Mouse (Mus musculus): ENCODE results near the gene Atp1b2. TPM values are rescaled to one million over a fixed set of nuclear protein-coding genes. Genes with fewer than 3 reads are reported as not detected.

Atp1b2 gene
- total and polyA plus RNA-seq, 3 experiments = 13.4 to 136 TPM; not detected in 1

DNA sequence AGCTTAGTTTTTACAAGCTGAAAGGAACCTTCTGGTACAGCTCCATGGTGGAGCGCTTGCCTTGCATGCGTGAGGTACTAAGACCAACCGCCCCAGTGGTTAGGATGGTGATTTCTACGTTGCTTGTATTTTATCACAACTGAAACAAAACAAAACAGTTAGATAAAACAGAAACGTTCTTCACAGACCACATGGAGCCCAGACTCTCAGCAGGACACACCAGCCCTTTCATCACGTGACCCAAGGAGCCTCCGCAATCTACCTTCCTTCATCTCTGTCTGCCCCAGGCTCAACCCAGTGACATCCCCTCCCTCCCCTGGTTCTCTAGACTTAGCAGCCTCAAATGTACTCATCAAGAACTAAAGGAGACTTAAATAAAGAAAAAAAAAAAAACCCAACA lies 3.7 kb upstream of the Atp1b2 start (continued):
- TF ChIP-seq POLR2AphosphoS5 (IDR thresholded peaks at IDR 0.05; ENCODE audit: borderline replicate concordance, low read depth, low read length) (no peak), USF1 (IDR thresholded peaks at IDR 0.05; ENCODE audit: low read depth, low read length) (peak; percentile 100), MYB (IDR thresholded peaks at IDR 0.05; ENCODE audit: low read depth, low read length) (peak; percentile 99), ZC3H11A (IDR thresholded peaks at IDR 0.05; ENCODE audit: low read depth, low read length) (no peak), MYC (IDR thresholded peaks at IDR 0.05; ENCODE audit: low read depth, low read length) (peak; percentile 98), UBTF (IDR thresholded peaks at IDR 0.05; ENCODE audit: borderline replicate concordance, insufficient read depth, low read depth, low read length) (0 out of 2 replicates have a peak, but pooled peaks have one; percentile 63), ELF1 (IDR thresholded peaks at IDR 0.05; ENCODE audit: low read depth, low read length) (no peak), MAX (IDR thresholded peaks at IDR 0.05; ENCODE audit: low read length) (peak; percentile 99), CHD1 (IDR thresholded peaks at IDR 0.05; ENCODE audit: low read depth, low read length) (peak; percentile 94), GATA1 (IDR thresholded peaks at IDR 0.05; ENCODE audit: low read depth, low read length) (peak; percentile 89), ZNF384 (IDR thresholded peaks at IDR 0.05; ENCODE audit: low read depth, low read length) (0 out of 2 replicates have a peak, but pooled peaks have one; percentile 40), KAT2A (conservative IDR thresholded peaks at IDR 0.05; ENCODE audit: low read depth, low read length) (no peak), TCF12 (IDR thresholded peaks at IDR 0.05; ENCODE audit: low read depth, low read length) (peak; percentile 86), USF2 (IDR thresholded peaks at IDR 0.05; ENCODE audit: borderline replicate concordance in 1 of 2, insufficient read depth in 1 of 2, low read depth in 1 of 2, low read length in 2 of 2) (peak; percentile 93 to 97), NELFE (IDR thresholded peaks at IDR 0.05; ENCODE audit: low read depth, low read length) (peak; percentile 70), BHLHE40 (IDR thresholded peaks at IDR 0.05; ENCODE audit: borderline replicate concordance, low read depth, low read length) (peak; percentile 97), GABPA (IDR thresholded peaks at IDR 0.05; ENCODE audit: low read depth, low read length) (no peak), MXI1 (IDR thresholded peaks at IDR 0.05; ENCODE audit: low read depth, low read length) (peak; percentile 96), CTCF (IDR thresholded peaks at IDR 0.05 in 2 of 3, conservative IDR thresholded peaks at IDR 0.05 in 1 of 3; ENCODE audit: control insufficient read depth in 1 of 3, insufficient read depth in 1 of 3, low read depth in 2 of 3, low read length in 3 of 3, poor library complexity in 1 of 3, severe bottlenecking in 1 of 3) (no peak), CHD2 (IDR thresholded peaks at IDR 0.05; ENCODE audit: low read length) (no peak), JUND (IDR thresholded peaks at IDR 0.05; ENCODE audit: low read depth, low read length) (no peak)

DNA sequence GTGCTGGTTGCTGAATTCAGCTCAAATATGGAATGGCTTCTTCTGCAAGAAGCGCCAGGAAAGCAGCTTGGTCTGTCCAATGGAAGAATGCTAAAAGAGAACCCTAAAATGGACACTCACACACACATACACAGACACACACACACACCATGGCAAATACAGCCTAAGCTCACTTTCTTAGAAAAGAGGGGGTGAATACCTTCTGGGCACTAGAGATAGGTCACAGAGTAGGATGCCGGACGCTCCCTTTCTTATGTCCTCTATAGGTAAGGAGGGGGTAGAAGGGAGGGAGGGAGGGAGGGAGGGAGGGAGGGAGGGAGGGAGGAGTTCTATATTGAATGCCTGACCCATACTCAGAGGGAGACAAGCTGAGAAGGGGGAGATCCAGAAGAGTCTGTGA lies 2.8 kb upstream of the Atp1b2 start:
- peak overlapping the region in 1 of 2 experiments; percentile 24; a peak in 3 of 4 replicates for H3K4me3 ChIP-seq (ENCODE audit: control insufficient read depth in 1 of 2, insufficient read depth in 1 of 2, low read depth in 2 of 2, low read length in 2 of 2)
- H3K79me2 ChIP-seq (ENCODE audit: control insufficient read depth, insufficient read depth, low read length, poor library complexity) = peaks cover 6% of the 10 kb centered on the region
- H3K9me3 ChIP-seq (replicated peaks; ENCODE audit: insufficient read depth, low read length) = no peaks in the 10 kb centered on the region
- H3K9ac ChIP-seq (ENCODE audit: control insufficient read depth, low read depth, low read length, poor library complexity, severe bottlenecking) = peak overlapping the region; percentile 66
- H3K36me3 ChIP-seq (ENCODE audit: control insufficient read depth in 1 of 2, insufficient read depth in 2 of 2, low read length in 2 of 2) = peaks cover 0 to 27% of the 10 kb centered on the region in 2 experiments; a peak in 2 of 4 replicates
- peak; percentile 46 for DNase-seq (ENCODE audit: low read depth, low spot score)
- H3K27me3 ChIP-seq (ENCODE audit: control insufficient read depth in 1 of 2, insufficient read depth in 2 of 2, low read length in 2 of 2) = no peaks in the 10 kb centered on the region
- peaks cover 24 to 46% of the 10 kb centered on the region in 2 experiments for H3K4me1 ChIP-seq (ENCODE audit: control insufficient read depth in 1 of 2, insufficient read depth in 2 of 2, low read length in 2 of 2)
- TF ChIP-seq MAFK (IDR thresholded peaks at IDR 0.05; ENCODE audit: borderline replicate concordance, low read depth, low read length) (no peak), TCF12 (IDR thresholded peaks at IDR 0.05; ENCODE audit: low read depth, low read length) (0 out of 2 replicates have a peak, but pooled peaks have one; percentile 6), MXI1 (IDR thresholded peaks at IDR 0.05; ENCODE audit: low read depth, low read length) (0 out of 2 replicates have a peak, but pooled peaks have one; percentile 34), MAX (IDR thresholded peaks at IDR 0.05; ENCODE audit: low read length) (no peak), MAZ (IDR thresholded peaks at IDR 0.05; ENCODE audit: low read depth, low read length) (peak; percentile 55), TBP (IDR thresholded peaks at IDR 0.05; ENCODE audit: low read depth, low read length) (no peak), ZMIZ1 (IDR thresholded peaks at IDR 0.05; ENCODE audit: low read depth, low read length) (0 out of 2 replicates have a peak, but pooled peaks have one; percentile 20), ZNF384 (IDR thresholded peaks at IDR 0.05; ENCODE audit: low read depth, low read length) (no peak)
- peak overlapping the region; percentile 91 for H3K27ac ChIP-seq (ENCODE audit: control insufficient read depth, low read depth, low read length)
